Mouse (Mus musculus) thymus, postnatal 4 days (tissue): ENCODE results near the gene Cdk2ap2.

Source experiments
- DNase-seq: peaks from one replicate; pipeline ENCODE4 v3.0.0; 2021

The Cdk2ap2 gene

DNA sequence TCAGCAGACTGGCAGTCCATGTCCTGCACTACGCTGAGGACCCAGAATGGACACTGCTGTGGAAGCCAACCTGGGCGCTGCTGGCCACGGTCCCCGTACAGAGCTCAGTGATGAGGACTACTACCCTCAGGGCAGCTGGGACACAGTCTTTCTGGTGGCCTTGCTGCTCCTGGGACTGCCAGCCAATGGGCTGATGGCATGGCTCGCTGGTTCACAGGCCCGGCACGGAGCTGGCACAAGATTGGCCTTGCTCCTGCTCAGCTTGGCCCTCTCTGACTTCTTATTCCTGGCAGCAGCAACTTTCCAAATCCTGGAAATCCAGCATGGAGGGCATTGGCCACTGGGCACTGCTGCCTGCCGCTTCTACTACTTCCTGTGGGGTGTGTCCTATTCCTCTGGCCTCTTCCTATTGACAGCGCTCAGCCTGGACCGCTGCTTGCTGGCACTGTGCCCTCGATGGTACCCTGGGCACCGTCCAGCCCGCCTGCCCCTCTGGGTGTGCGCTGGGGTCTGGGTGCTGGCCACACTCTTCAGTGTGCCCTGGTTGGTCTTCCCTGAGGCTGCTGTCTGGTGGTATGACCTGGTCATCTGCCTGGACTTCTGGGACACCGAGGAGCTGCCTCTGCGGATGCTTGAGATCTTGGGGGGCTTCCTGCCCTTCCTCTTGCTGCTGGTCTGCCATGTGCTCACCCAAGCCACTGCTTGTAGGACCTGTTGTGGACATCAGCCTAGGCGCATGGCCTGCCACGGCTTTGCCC lies 45.6 kb downstream of the Cdk2ap2 start:
- DNase-seq = no peak

DNA sequence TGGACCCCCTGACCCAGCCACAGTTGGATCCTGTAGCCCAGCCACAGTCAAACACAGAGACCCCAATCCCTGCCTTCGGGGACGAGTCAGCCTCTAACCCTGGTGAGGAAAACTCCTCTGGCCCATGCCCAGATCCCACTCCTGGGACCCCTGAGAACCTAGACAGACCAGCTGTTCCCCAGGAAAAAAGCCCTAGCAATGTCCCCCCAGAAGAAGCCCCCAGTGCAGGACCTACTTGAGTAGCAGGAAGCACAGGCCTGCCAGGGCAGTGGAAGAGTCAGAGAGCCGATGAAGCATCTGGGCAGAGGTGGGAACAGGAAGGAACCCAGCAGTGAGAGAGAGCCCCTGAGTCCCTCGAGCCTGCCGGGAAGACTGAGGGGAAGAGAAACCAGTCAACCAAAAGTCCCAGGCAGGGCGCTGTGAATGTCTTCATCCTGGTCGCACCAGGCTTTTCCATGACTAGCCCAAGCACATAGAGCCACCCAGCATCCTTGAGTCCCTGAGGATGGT lies 46.8 kb downstream of the Cdk2ap2 start, which contains the start of gene Cabp4:
Cabp4 (minus strand) TSS at position 275 of the 510 bp plus-strand sequence.
- DNase-seq = no peak

DNA sequence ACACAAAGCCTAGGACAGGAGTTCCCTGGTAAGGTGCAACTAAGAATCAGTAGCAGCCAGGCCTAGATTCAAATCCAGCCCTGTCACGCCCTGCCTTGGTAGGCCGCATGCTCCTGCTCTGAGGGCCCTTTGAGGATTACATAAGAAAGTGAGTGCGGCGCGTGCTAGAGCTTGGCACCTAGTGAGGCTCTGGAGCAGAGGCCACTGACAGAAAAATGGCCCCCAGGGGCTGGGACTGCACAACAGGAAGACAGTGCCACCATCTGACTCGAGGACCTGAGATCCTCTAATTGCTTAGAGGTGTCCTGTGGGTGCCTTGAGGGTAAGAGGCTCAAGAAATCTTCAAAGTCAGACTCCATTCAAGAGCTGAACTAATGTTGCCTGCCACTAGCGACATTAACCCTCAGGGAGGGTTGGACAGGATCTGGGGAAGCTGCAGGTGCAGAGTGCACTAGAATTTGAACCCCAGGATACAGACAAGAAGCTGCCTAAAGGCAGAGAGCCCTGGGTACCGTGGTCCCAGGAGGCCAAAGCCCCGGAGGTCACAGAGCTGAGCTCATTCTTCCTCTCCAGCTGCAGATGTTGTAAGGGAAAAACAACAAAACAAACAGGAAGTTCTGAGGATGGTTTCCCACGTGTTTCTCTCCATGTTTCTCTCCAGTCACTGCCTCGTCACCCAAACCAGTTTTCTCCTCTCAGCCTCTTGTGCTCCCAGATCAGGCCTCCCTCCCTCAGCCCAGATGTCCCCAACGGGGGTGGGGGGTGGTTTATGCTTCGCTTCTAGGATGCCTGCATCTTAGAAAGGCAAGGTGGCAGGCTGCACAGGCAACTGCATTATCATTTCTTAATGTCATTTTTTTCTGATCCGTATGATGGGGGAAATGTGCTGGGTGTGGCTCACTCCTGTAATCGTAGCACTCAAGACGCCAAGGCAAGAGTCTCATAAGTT lies 47.8 kb downstream of the Cdk2ap2 start:
- DNase-seq = peak; percentile 55

DNA sequence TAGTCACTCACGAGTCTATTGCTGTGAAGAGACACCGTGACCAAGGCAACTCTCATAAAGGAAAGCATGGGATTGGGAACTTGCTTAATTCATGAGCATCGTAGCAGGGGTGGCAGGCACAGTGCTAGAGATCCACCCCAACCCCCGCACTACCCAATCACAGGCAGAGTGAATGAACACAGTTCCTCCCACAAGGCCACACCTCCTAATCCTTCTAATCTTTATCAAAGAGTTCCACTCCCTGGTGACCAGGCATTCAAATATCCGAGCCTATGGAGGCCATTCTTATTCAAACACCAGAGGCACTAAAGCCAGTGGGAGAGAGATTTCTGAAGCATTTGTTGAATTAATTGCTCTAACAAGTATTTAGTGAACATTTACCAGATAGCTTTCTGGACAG lies 49.0 kb downstream of the Cdk2ap2 start:
- no peak for DNase-seq

DNA sequence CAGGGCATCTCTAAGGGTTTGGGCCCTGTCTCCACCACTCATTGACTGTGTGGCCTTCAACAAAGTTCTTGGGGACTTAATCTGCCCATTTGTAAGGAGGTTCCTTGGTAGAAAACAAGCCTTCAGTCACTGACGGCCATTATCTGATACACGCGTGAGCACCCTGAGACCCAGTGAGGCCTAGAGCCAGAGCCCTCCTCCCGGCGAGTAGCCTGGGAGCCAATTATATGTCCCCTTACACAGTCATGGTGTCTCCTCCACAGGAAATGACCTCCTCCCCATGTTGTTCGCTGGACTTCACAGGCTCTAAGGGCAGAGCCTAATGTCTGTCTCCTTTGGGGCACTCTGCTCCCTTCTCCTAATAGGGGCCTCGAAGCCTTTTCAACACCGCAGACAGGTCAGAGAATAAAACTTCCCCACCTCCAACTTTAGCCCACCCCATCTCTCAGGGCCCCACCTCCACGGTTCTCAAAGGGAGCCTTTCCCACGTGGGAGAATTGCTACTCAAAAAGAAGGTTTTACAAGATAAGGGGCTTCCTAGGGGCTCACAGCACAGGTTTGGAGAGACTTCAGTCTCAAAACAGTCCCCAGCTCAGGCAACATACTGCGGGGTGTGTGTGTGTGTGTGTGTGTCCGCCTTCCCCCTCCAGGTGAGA lies 49.5 kb downstream of the Cdk2ap2 start:
- DNase-seq = no peak

DNA sequence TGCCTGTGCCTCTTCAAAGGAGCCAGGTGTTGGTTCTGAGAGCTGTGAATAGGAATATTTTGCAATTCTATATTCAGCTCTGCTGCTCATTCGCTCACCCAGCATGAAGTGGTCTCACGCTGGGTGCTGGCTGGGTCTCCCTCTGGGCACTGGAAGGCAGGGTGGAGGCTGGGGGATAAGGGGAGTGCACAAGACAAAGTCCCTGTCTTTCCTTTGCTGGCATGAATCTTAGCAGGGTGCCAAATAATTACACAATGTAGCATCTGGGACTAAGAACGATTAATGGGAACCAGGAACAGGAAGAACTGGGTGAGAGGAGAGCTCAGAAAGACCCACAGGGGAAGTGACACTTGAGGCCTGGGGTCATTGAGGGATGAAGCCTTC lies 50.0 kb downstream of the Cdk2ap2 start:
- no peak for DNase-seq

DNA sequence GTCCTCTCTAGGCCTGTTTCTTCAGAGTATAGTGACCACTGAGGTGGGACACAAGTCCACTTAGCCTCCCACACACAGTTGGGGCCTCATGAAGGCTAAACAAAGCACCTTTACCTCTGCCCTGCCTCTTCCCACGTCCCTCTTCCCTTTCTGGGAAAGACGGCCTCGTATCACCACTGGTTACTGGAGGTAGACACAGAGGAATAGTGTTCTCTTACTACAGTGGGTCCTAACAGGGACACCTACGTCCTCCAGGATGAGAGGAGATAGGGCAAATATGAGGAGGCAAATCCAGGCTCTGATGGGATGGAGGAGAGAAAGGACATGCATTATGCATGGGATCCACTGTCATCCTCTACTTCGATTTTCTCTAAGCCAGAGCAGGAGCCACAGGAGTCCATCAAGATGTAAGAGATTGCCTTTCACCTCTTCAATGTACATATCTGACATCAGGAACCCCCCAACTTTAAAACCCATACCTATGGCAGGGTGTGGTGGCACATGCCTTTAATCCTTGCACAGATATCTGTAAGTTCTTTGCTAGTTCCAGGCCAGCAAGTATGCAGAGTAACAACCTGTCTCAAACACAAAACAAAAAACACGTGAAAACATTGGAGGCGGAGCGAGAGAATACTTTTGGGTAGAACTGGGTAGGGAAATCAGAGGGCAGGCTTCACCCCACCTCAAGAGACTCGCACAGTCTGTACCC lies 51.0 kb downstream of the Cdk2ap2 start:
- DNase-seq = no peak

DNA sequence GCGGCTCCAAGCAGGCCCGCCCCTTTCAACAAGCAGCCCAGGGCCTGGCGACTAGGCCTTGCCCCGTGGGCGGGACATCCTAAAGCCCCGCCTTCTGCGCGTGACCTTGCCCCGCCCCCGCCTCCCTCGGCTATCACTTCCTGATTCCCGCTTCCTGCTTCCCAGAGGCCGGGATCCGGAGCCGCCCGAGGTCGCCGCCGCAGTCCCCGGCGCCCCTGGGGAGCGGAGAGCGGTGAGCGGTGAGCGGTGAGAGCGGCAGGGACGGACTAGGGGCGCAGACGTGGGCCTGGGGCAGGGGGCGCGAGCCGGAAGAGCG lies 51.5 kb downstream of the Cdk2ap2 start, which contains the start of gene Coro1b:
Coro1b (plus strand) TSS at position 129 of the 316 bp plus-strand sequence.
- peak; percentile 97 for DNase-seq
